Mouse (Mus musculus) MEL (cell line): ENCODE measurements around the gene Mydgf. TPM values are rescaled to one million over a fixed set of nuclear protein-coding genes. Genes with fewer than 3 reads are reported as not detected.
A peak's percentile ranks its signal among the peaks of the same experiment; 100 is the strongest.

ENCODE experiments used
- DNase-seq: peaks from one replicate; pipeline ENCODE4 v3.0.0; 2011; ENCODE audit warnings: low read depth, low spot score
- H3K27ac ChIP-seq: 2 replicates; pipeline ENCODE4 v1.5.1; 2012; ENCODE audit warnings: low read depth, mild to moderate bottlenecking, control low read depth, low read length, moderate library complexity; ENCODE audit not compliant: control insufficient read depth
- H3K27me3 ChIP-seq, 2 experiments: fragments of 150-350 bp in 1 of 2; sonication (generic) in 1 of 2; 2 replicates each; pipeline ENCODE4 v1.6.1; 2012; ENCODE audit warnings: low read length in 2 of 2, mild to moderate bottlenecking in 2 of 2, improper control_type of control experiment in 1 of 2, moderate library complexity in 1 of 2; ENCODE audit not compliant: insufficient read depth in 2 of 2, control insufficient read depth in 1 of 2
- H3K36me3 ChIP-seq, 2 experiments: 2 replicates each; pipeline ENCODE4 v1.6.1; 2012 to 2014; ENCODE audit warnings: low read length in 2 of 2, improper control_type of control experiment in 1 of 2, inconsistent platforms in 1 of 2, mild to moderate bottlenecking in 1 of 2; ENCODE audit not compliant: insufficient read depth in 2 of 2, control insufficient read depth in 1 of 2
- H3K4me1 ChIP-seq, 2 experiments: fragments of 150-350 bp in 1 of 2; sonication (generic) in 1 of 2; 2 replicates each; pipeline ENCODE4 v1.6.1; 2012; ENCODE audit warnings: low read length in 2 of 2, improper control_type of control experiment in 1 of 2, mild to moderate bottlenecking in 1 of 2; ENCODE audit not compliant: insufficient read depth in 2 of 2, control insufficient read depth in 1 of 2
- H3K4me3 ChIP-seq, 2 experiments: fragments of 150-350 bp in 1 of 2; sonication (generic) in 1 of 2; 2 replicates each; pipeline ENCODE4 v1.5.1; 2012; ENCODE audit warnings: low read depth in 2 of 2, low read length in 2 of 2, mild to moderate bottlenecking in 2 of 2, moderate library complexity in 2 of 2, control low read depth in 1 of 2, improper control_type of control experiment in 1 of 2; ENCODE audit not compliant: control insufficient read depth in 1 of 2, insufficient read depth in 1 of 2
- H3K79me2 ChIP-seq: 2 replicates; pipeline ENCODE4 v1.6.1; 2012; ENCODE audit warnings: mild to moderate bottlenecking, low read length, moderate library complexity; ENCODE audit not compliant: control insufficient read depth, poor library complexity, insufficient read depth
- H3K9ac ChIP-seq: 2 replicates; pipeline ENCODE4 v1.6.1; 2012; ENCODE audit warnings: low read depth, mild to moderate bottlenecking, control low read depth, low read length, moderate library complexity; ENCODE audit not compliant: control insufficient read depth, poor library complexity, severe bottlenecking
- H3K9me3 ChIP-seq: fragments of 150-350 bp; sonication (generic); replicated peaks from 2 replicates; pipeline ENCODE4 v1.6.1; 2012; ENCODE audit warnings: mild to moderate bottlenecking, low read length, improper control_type of control experiment, moderate library complexity; ENCODE audit not compliant: insufficient read depth
- BHLHE40 ChIP-seq: IDR thresholded peaks from 2 replicates; pipeline ENCODE4 v1.6.1; 2012; ENCODE audit warnings: low read depth, mild to moderate bottlenecking, inconsistent platforms, low read length, improper control_type of control experiment, borderline replicate concordance
- CHD1 ChIP-seq: IDR thresholded peaks from 2 replicates; pipeline ENCODE4 v1.6.1; 2012; ENCODE audit warnings: low read depth, mild to moderate bottlenecking, inconsistent platforms, low read length, improper control_type of control experiment
- CTCF ChIP-seq, 3 experiments: IDR thresholded peaks in 2 of 3; conservative IDR thresholded peaks in 1 of 3; 2 replicates each; pipeline ENCODE4 v1.5.1; 2011 to 2012; ENCODE audit warnings: low read length in 3 of 3, low read depth in 2 of 3, mild to moderate bottlenecking in 2 of 3, improper control_type of control experiment in 1 of 3, inconsistent platforms in 1 of 3, mixed read lengths in 1 of 3, moderate library complexity in 1 of 3; ENCODE audit not compliant: control insufficient read depth in 1 of 3, insufficient read depth in 1 of 3, poor library complexity in 1 of 3, severe bottlenecking in 1 of 3
- ELF1 ChIP-seq: IDR thresholded peaks from 2 replicates; pipeline ENCODE4 v1.6.1; 2014; ENCODE audit warnings: low read depth, mild to moderate bottlenecking, inconsistent platforms, low read length, improper control_type of control experiment, moderate library complexity
- GABPA ChIP-seq: IDR thresholded peaks from 2 replicates; pipeline ENCODE4 v1.6.1; 2012; ENCODE audit warnings: low read depth, mild to moderate bottlenecking, inconsistent platforms, low read length, improper control_type of control experiment, moderate library complexity
- HCFC1 ChIP-seq: IDR thresholded peaks from 2 replicates; pipeline ENCODE4 v1.6.1; 2012; ENCODE audit warnings: low read depth, mild to moderate bottlenecking, inconsistent platforms, low read length, improper control_type of control experiment, moderate library complexity
- MAZ ChIP-seq: IDR thresholded peaks from 2 replicates; pipeline ENCODE4 v1.6.1; 2012; ENCODE audit warnings: low read depth, mild to moderate bottlenecking, inconsistent platforms, low read length, improper control_type of control experiment
- MEF2A ChIP-seq: IDR thresholded peaks from 2 replicates; pipeline ENCODE4 v1.6.1; 2014; ENCODE audit warnings: low read depth, mild to moderate bottlenecking, inconsistent platforms, low read length, improper control_type of control experiment; ENCODE audit not compliant: poor library complexity, insufficient replicate concordance, severe bottlenecking; ENCODE audit errors: extremely low read depth
- MYB ChIP-seq: IDR thresholded peaks from 2 replicates; pipeline ENCODE4 v1.6.1; 2011; ENCODE audit warnings: mild to moderate bottlenecking, low read depth, low read length, improper control_type of control experiment
- MYC ChIP-seq: IDR thresholded peaks from 2 replicates; pipeline ENCODE4 v1.6.1; 2011; ENCODE audit warnings: low read depth, mild to moderate bottlenecking, low read length, improper control_type of control experiment, moderate library complexity
- NELFE ChIP-seq: IDR thresholded peaks from 2 replicates; pipeline ENCODE4 v1.6.1; 2011; ENCODE audit warnings: low read depth, low read length, improper control_type of control experiment
- POLR2AphosphoS2 ChIP-seq: IDR thresholded peaks from 2 replicates; pipeline ENCODE4 v1.6.1; 2011; ENCODE audit warnings: low read length, improper control_type of control experiment
- RAD21 ChIP-seq: IDR thresholded peaks from 2 replicates; pipeline ENCODE4 v1.6.1; 2011; ENCODE audit warnings: mild to moderate bottlenecking, low read depth, low read length, improper control_type of control experiment
- SIN3A ChIP-seq: IDR thresholded peaks from 2 replicates; pipeline ENCODE4 v1.6.1; 2012; ENCODE audit warnings: low read length, improper control_type of control experiment, inconsistent platforms
- SMC3 ChIP-seq: IDR thresholded peaks from 2 replicates; pipeline ENCODE4 v1.6.1; 2011; ENCODE audit warnings: low read depth, low read length, improper control_type of control experiment
- TAL1 ChIP-seq: IDR thresholded peaks from 2 replicates; pipeline ENCODE4 v1.6.1; 2012; ENCODE audit warnings: mild to moderate bottlenecking, inconsistent platforms, low read length, moderate library complexity, mixed read lengths
- USF1 ChIP-seq: IDR thresholded peaks from 2 replicates; pipeline ENCODE4 v1.6.1; 2014; ENCODE audit warnings: low read depth, mild to moderate bottlenecking, inconsistent platforms, low read length, improper control_type of control experiment, moderate library complexity
- USF2 ChIP-seq, 2 experiments: IDR thresholded peaks; 2 replicates each; pipeline ENCODE4 v1.6.1; 2011 to 2012; ENCODE audit warnings: improper control_type of control experiment in 2 of 2, low read length in 2 of 2, borderline replicate concordance in 1 of 2, inconsistent platforms in 1 of 2, low read depth in 1 of 2, mild to moderate bottlenecking in 1 of 2; ENCODE audit not compliant: insufficient read depth in 1 of 2
- ZC3H11A ChIP-seq: IDR thresholded peaks from 2 replicates; pipeline ENCODE4 v1.6.1; 2012; ENCODE audit warnings: low read depth, mild to moderate bottlenecking, inconsistent platforms, low read length, improper control_type of control experiment
- ZKSCAN1 ChIP-seq: IDR thresholded peaks from 2 replicates; pipeline ENCODE4 v1.6.1; 2012; ENCODE audit warnings: low read depth, mild to moderate bottlenecking, inconsistent platforms, low read length, improper control_type of control experiment, moderate library complexity
- ZMIZ1 ChIP-seq: IDR thresholded peaks from 2 replicates; pipeline ENCODE4 v1.6.1; 2012; ENCODE audit warnings: low read depth, mild to moderate bottlenecking, inconsistent platforms, low read length, improper control_type of control experiment, moderate library complexity
- polyA plus RNA-seq, 2 experiments: library from polyadenylated mRNA; stranded (reverse) in 1 of 2; unstranded in 1 of 2; fragments of >175 nt in 1 of 2; fragments of >200 nt in 1 of 2; gene quantifications; 2 replicates each; pipeline versions ENCODE4 v1.2.1 to v1.2.4; 2012; ENCODE audit warnings: low replicate concordance in 2 of 2, low read depth in 1 of 2; ENCODE audit not compliant: insufficient read length in 2 of 2, insufficient read depth in 1 of 2, missing spikeins in 1 of 2
- total RNA-seq: library from RNA; depleted of rRNA; stranded (reverse); fragments of 300-350 nt; gene quantifications from 2 replicates; pipeline ENCODE4 v1.2.3, GENCODE M21; 2012

Mydgf gene
- total and polyA plus RNA-seq, 3 experiments, result 117 to 137 TPM; not detected in 1

GRCm38 (mm10) chr17:56196860-56197259 lies 13.1 kb upstream of the Mydgf start:
- peak; percentile 62 for DNase-seq

GRCm38 (mm10) chr17:56194765-56195164 lies 11.0 kb upstream of the Mydgf start:
- H3K4me3 ChIP-seq, result no peak overlapping the region
- no peak overlapping the region for H3K27ac ChIP-seq
- no peaks in the 10 kb centered on the region for H3K9me3 ChIP-seq
- TF ChIP-seq USF2 (IDR thresholded peaks at IDR 0.05; ENCODE audit: borderline replicate concordance in 1 of 2, insufficient read depth in 1 of 2, low read depth in 1 of 2, low read length in 2 of 2), result no peak
- no peak for TF ChIP-seq CHD1
- no peak for TF ChIP-seq MYC
- TF ChIP-seq SIN3A, result no peak
- no peak for TF ChIP-seq NELFE
- no peak for TF ChIP-seq ELF1
- TF ChIP-seq HCFC1, result no peak
- TF ChIP-seq RAD21, result no peak
- TF ChIP-seq POLR2AphosphoS2, result no peak
- no peak for TF ChIP-seq TAL1
- TF ChIP-seq ZC3H11A, result no peak
- no peak for TF ChIP-seq BHLHE40
- TF ChIP-seq GABPA, result no peak
- no peak for TF ChIP-seq ZMIZ1
- no peak for TF ChIP-seq ZKSCAN1
- no peak for TF ChIP-seq MYB
- no peak for TF ChIP-seq MAZ
- TF ChIP-seq MEF2A, result no peak
- no peak for DNase-seq
- no peak overlapping the region for H3K9ac ChIP-seq
- H3K79me2 ChIP-seq, result no peaks in the 10 kb centered on the region
- no peaks in the 10 kb centered on the region for H3K27me3 ChIP-seq
- H3K4me1 ChIP-seq, result no peaks in the 10 kb centered on the region
- no peaks in the 10 kb centered on the region; a peak in 1 of 4 replicates for H3K36me3 ChIP-seq

More at GRCm38 (mm10) chr17:56196860-56197259, 13.1 kb upstream of the Mydgf start:
- no peaks in the 10 kb centered on the region; a peak in 1 of 4 replicates for H3K36me3 ChIP-seq
- TF ChIP-seq CTCF (IDR thresholded peaks at IDR 0.05 in 2 of 3, conservative IDR thresholded peaks at IDR 0.05 in 1 of 3; ENCODE audit: control insufficient read depth in 1 of 3, insufficient read depth in 1 of 3, low read depth in 2 of 3, low read length in 3 of 3, poor library complexity in 1 of 3, severe bottlenecking in 1 of 3) (peak; percentile 62 to 77 (median 74)), RAD21 (peak; percentile 64), SMC3 (peak; percentile 56), ZC3H11A (peak; percentile 30; the same call in 1 of the 2 replicates), USF1 (no peak), MAZ (no peak)
- no peaks in the 10 kb centered on the region for H3K4me1 ChIP-seq
- H3K79me2 ChIP-seq, result no peaks in the 10 kb centered on the region
- no peak overlapping the region for H3K9ac ChIP-seq
- H3K27me3 ChIP-seq, result no peaks in the 10 kb centered on the region
- no peak overlapping the region for H3K4me3 ChIP-seq
- no peak overlapping the region for H3K27ac ChIP-seq
- H3K9me3 ChIP-seq, result no peaks in the 10 kb centered on the region
